Mouse (Mus musculus): ENCODE data around the gene Rcc1l. TPM values are rescaled to one million over a fixed set of nuclear protein-coding genes. Genes with fewer than 3 reads are reported as not detected.

Rcc1l gene
- polyA plus RNA-seq, 1 experiment from 2014 or later: 23.1 TPM

GRCm38 (mm10) chr5:134115639-134116259 is 60.8 kb downstream of the Rcc1l start:
- no peak for ATAC-seq (replicated peaks; ENCODE audit: extremely low read depth, insufficient read depth, low FRiP score)
- WGBS: 88% methylated on average over 7 of the region's 7 CpGs

GRCm38 (mm10) chr5:134114981-134115380 is 61.6 kb downstream of the Rcc1l start:
- no peak overlapping the region for H3K4me2 ChIP-seq (ENCODE audit: low read depth, low read length)
- peaks cover 10% of the 10 kb centered on the region for H3K4me1 ChIP-seq (ENCODE audit: control insufficient read depth, insufficient read depth, low read length)
- no peak overlapping the region for H3K9ac ChIP-seq (ENCODE audit: low read length)
- no peaks in the 10 kb centered on the region for H3K27me3 ChIP-seq (ENCODE audit: control insufficient read depth, insufficient read depth, low read length)
- 0 out of 2 replicates have a peak, but pooled peaks cover 3% of the 10 kb centered on the region for H3K36me3 ChIP-seq (ENCODE audit: control insufficient read depth, insufficient read depth)
- WGBS: 66% methylated on average over 5 of the region's 5 CpGs
- H3K9me3 ChIP-seq (replicated peaks; ENCODE audit: control insufficient read depth, low read length): 0 out of 2 replicates have a peak, but pooled peaks cover 2% of the 10 kb centered on the region
- ATAC-seq (replicated peaks; ENCODE audit: extremely low read depth, insufficient read depth, low FRiP score): no peak
- H3K4me3 ChIP-seq (ENCODE audit: low read length): no peak overlapping the region
- H3K27ac ChIP-seq (ENCODE audit: low read length): no peak overlapping the region

More at GRCm38 (mm10) chr5:134115639-134116259, 60.8 kb downstream of the Rcc1l start:
- peaks cover 13% of the 10 kb centered on the region for H3K4me1 ChIP-seq (ENCODE audit: control insufficient read depth, insufficient read depth, low read length)
- no peaks in the 10 kb centered on the region for H3K27me3 ChIP-seq (ENCODE audit: control insufficient read depth, insufficient read depth, low read length)
- 0 out of 2 replicates have a peak, but pooled peaks cover 2% of the 10 kb centered on the region for H3K9me3 ChIP-seq (replicated peaks; ENCODE audit: control insufficient read depth, low read length)
- H3K9ac ChIP-seq (ENCODE audit: low read length): no peak overlapping the region
- no peak overlapping the region for H3K4me2 ChIP-seq (ENCODE audit: low read depth, low read length)
- no peak overlapping the region for H3K27ac ChIP-seq (ENCODE audit: low read length)
- 0 out of 2 replicates have a peak, but pooled peaks cover 3% of the 10 kb centered on the region for H3K36me3 ChIP-seq (ENCODE audit: control insufficient read depth, insufficient read depth)
- no peak overlapping the region for H3K4me3 ChIP-seq (ENCODE audit: low read length)

- peaks cover 14% of the 10 kb centered on the region for H3K4me1 ChIP-seq (ENCODE audit: control insufficient read depth, insufficient read depth, low read length)
- no peak overlapping the region for H3K4me2 ChIP-seq (ENCODE audit: low read depth, low read length)
- H3K9me3 ChIP-seq (replicated peaks; ENCODE audit: control insufficient read depth, low read length): no peaks in the 10 kb centered on the region
- no peaks in the 10 kb centered on the region for H3K27me3 ChIP-seq (ENCODE audit: control insufficient read depth, insufficient read depth, low read length)
- peaks cover under 1% of the 10 kb centered on the region; the same call in 1 of the 2 replicates for H3K36me3 ChIP-seq (ENCODE audit: control insufficient read depth, insufficient read depth)
- H3K4me3 ChIP-seq (ENCODE audit: low read length): no peak overlapping the region
- no peak overlapping the region for H3K9ac ChIP-seq (ENCODE audit: low read length)
- no peak overlapping the region for H3K27ac ChIP-seq (ENCODE audit: low read length)
- ATAC-seq (replicated peaks; ENCODE audit: extremely low read depth, insufficient read depth, low FRiP score): no peak
- 71% methylated on average over 8 of the region's 8 CpGs for WGBS
These were observed 70.7 kb downstream of the Rcc1l start for GRCm38 (mm10) chr5:134105829-134106228.

- no peak for ATAC-seq (replicated peaks; ENCODE audit: extremely low read depth, insufficient read depth, low FRiP score)
- H3K9ac ChIP-seq (ENCODE audit: low read length): no peak overlapping the region
- no peaks in the 10 kb centered on the region for H3K27me3 ChIP-seq (ENCODE audit: control insufficient read depth, insufficient read depth, low read length)
- H3K27ac ChIP-seq (ENCODE audit: low read length): no peak overlapping the region
- H3K4me2 ChIP-seq (ENCODE audit: low read depth, low read length): no peak overlapping the region
- H3K4me3 ChIP-seq (ENCODE audit: low read length): no peak overlapping the region
- no peaks in the 10 kb centered on the region; the same call in 1 of the 2 replicates for H3K36me3 ChIP-seq (ENCODE audit: control insufficient read depth, insufficient read depth)
- peaks cover 23% of the 10 kb centered on the region for H3K4me1 ChIP-seq (ENCODE audit: control insufficient read depth, insufficient read depth, low read length)
- H3K9me3 ChIP-seq (replicated peaks; ENCODE audit: control insufficient read depth, low read length): no peaks in the 10 kb centered on the region
- 50% methylated on average over 6 of the region's 6 CpGs for WGBS
These were observed 73.9 kb downstream of the Rcc1l start for GRCm38 (mm10) chr5:134102720-134103119.

GRCm38 (mm10) chr5:134101883-134102282 is 74.7 kb downstream of the Rcc1l start:
- Histone ChIP-seq H3K27ac (ENCODE audit: low read length) (no peak overlapping the region), H3K27me3 (ENCODE audit: control insufficient read depth, insufficient read depth, low read length) (no peaks in the 10 kb centered on the region), H3K9me3 (replicated peaks; ENCODE audit: control insufficient read depth, low read length) (0 out of 2 replicates have a peak, but pooled peaks cover under 1% of the 10 kb centered on the region), H3K36me3 (ENCODE audit: control insufficient read depth, insufficient read depth) (no peaks in the 10 kb centered on the region; the same call in 1 of the 2 replicates), H3K4me2 (ENCODE audit: low read depth, low read length) (no peak overlapping the region), H3K4me1 (ENCODE audit: control insufficient read depth, insufficient read depth, low read length) (peaks cover 23% of the 10 kb centered on the region), H3K9ac (ENCODE audit: low read length) (no peak overlapping the region), H3K4me3 (ENCODE audit: low read length) (no peak overlapping the region)
- no peak for ATAC-seq (replicated peaks; ENCODE audit: extremely low read depth, insufficient read depth, low FRiP score)
- WGBS: 38% methylated on average over 5 of the region's 5 CpGs

GRCm38 (mm10) chr5:134101322-134101721 is 75.3 kb downstream of the Rcc1l start:
- H3K4me2 ChIP-seq (ENCODE audit: low read depth, low read length): no peak overlapping the region
- ATAC-seq (replicated peaks; ENCODE audit: extremely low read depth, insufficient read depth, low FRiP score): no peak
- no peak overlapping the region for H3K9ac ChIP-seq (ENCODE audit: low read length)
- no peaks in the 10 kb centered on the region; the same call in 1 of the 2 replicates for H3K36me3 ChIP-seq (ENCODE audit: control insufficient read depth, insufficient read depth)
- no peak overlapping the region for H3K27ac ChIP-seq (ENCODE audit: low read length)
- H3K4me3 ChIP-seq (ENCODE audit: low read length): no peak overlapping the region
- H3K27me3 ChIP-seq (ENCODE audit: control insufficient read depth, insufficient read depth, low read length): no peaks in the 10 kb centered on the region
- 0 out of 2 replicates have a peak, but pooled peaks cover 3% of the 10 kb centered on the region for H3K9me3 ChIP-seq (replicated peaks; ENCODE audit: control insufficient read depth, low read length)
- H3K4me1 ChIP-seq (ENCODE audit: control insufficient read depth, insufficient read depth, low read length): peaks cover 23% of the 10 kb centered on the region
- 76% methylated on average over 5 of the region's 5 CpGs for WGBS

GRCm38 (mm10) chr5:134100232-134100771 is 76.3 kb downstream of the Rcc1l start:
- peak overlapping the region; percentile 65 for H3K4me3 ChIP-seq (ENCODE audit: low read length)
- H3K36me3 ChIP-seq (ENCODE audit: control insufficient read depth, insufficient read depth): no peaks in the 10 kb centered on the region; the same call in 1 of the 2 replicates
- H3K4me1 ChIP-seq (ENCODE audit: control insufficient read depth, insufficient read depth, low read length): peaks cover 23% of the 10 kb centered on the region
- H3K9me3 ChIP-seq (replicated peaks; ENCODE audit: control insufficient read depth, low read length): 0 out of 2 replicates have a peak, but pooled peaks cover 3% of the 10 kb centered on the region
- ATAC-seq (replicated peaks; ENCODE audit: extremely low read depth, insufficient read depth, low FRiP score): no peak
- WGBS: 7% methylated on average over 17 of the region's 17 CpGs
- H3K27me3 ChIP-seq (ENCODE audit: control insufficient read depth, insufficient read depth, low read length): no peaks in the 10 kb centered on the region
- peak overlapping the region; percentile 73 for H3K4me2 ChIP-seq (ENCODE audit: low read depth, low read length)
- no peak overlapping the region for H3K27ac ChIP-seq (ENCODE audit: low read length)
- peak overlapping the region; percentile 76 for H3K9ac ChIP-seq (ENCODE audit: low read length)

- Histone ChIP-seq H3K36me3 (ENCODE audit: control insufficient read depth, insufficient read depth) (no peaks in the 10 kb centered on the region), H3K4me3 (ENCODE audit: low read length) (peak within 1 kb of the TSS; percentile 65), H3K4me2 (ENCODE audit: low read depth, low read length) (peak within 1 kb of the TSS; percentile 73), H3K4me1 (ENCODE audit: control insufficient read depth, insufficient read depth, low read length) (peaks cover 23% of the 10 kb centered on the region), H3K27me3 (ENCODE audit: control insufficient read depth, insufficient read depth, low read length) (no peaks in the 10 kb centered on the region), H3K9me3 (replicated peaks; ENCODE audit: control insufficient read depth, low read length) (0 out of 2 replicates have a peak, but pooled peaks cover 3% of the 10 kb centered on the region), H3K9ac (ENCODE audit: low read length) (peak within 1 kb of the TSS; percentile 77), H3K27ac (ENCODE audit: low read length) (peak within 1 kb of the TSS; percentile 71)
- ATAC-seq (replicated peaks; ENCODE audit: extremely low read depth, insufficient read depth, low FRiP score): peak; percentile 93
- under 1% methylated on average over 54 of the region's 58 CpGs for WGBS
These were observed 76.9 kb downstream of the Rcc1l start, which contains the start of gene Castor2 for GRCm38 (mm10) chr5:134099496-134100211. Gene Castor2 (plus strand): TSS chr5:134099711.
